Mouse (Mus musculus): ENCODE data around the gene Rpl36-ps4. TPM values are rescaled to one million over a fixed set of nuclear protein-coding genes. Genes with fewer than 3 reads are reported as not detected.

Rpl36-ps4 gene
- total RNA-seq (2021) = not detected
- long read RNA-seq, experiment 1 = 0 reads
- long read RNA-seq, experiment 2 = 0 reads

DNA sequence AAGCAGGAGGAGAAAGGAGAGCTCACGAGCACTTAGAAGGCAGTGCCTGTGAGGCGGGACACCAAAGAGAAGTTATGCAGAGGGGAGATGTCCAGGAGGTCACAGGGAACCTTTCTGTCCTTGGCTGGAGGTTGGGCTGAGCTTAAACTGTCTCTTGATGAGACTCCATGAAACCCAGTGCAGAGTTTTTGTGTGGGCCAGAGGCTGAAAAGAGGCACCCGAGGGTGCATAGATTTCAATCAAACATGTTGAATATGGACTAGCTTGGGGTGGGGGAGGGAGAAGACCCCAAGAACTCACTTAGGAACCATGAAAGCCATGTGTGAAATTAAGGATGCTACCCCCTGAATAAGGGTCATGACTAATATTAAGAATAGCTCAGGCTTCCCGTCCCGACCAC lies at the start of gene Rpl36-ps4:
Gene Rpl36-ps4 (plus strand): TSS at position 301 of the 400 bp plus-strand sequence.
- no peak for DNase-seq

- no peak for DNase-seq
Observed at GRCm38 (mm10) chr17:87871461-87872126, 49.2 kb upstream of the Rpl36-ps4 start.

- no peak for DNase-seq
Observed at GRCm38 (mm10) chr17:87872286-87872685, 48.5 kb upstream of the Rpl36-ps4 start.

DNA sequence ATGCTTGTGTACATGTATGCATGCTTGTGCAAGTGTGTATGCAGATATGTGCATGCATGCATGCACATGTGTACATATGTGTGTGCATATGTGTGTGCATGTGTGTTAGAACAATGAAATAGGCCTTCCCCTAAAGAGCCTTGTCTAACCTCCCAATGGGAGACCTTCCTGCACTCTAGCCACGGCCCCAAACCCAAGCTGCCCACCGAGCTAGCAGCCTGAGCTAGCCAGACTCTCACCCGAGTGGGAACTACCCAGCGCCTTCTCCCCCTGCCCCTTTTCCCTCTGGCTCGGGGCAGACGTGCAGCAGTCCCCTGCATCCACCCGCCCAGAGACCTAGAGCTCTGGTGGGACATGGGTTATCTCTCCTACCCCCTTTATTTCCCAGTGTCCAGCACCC lies 47.3 kb upstream of the Rpl36-ps4 start:
- DNase-seq = no peak

DNA sequence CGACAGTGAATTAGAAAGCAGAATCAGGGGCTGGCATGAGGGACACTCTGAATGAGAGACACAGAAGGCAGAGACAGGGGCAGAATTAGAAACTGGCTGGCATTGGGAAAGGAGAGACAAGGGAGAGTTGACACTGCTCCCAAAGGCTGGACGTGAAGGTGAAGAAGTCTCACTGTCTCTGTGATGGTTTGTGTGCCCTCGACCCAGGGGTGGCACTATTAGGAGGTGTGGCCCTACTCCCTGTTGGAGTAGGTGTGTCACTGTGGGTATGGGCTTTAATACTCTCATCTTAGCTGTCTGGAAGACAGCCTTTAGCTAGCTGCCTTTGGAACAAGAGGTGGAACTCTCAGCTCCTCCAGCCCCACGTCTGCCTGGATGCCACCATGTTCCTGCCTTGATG lies 46.8 kb upstream of the Rpl36-ps4 start:
- no peak for DNase-seq

DNA sequence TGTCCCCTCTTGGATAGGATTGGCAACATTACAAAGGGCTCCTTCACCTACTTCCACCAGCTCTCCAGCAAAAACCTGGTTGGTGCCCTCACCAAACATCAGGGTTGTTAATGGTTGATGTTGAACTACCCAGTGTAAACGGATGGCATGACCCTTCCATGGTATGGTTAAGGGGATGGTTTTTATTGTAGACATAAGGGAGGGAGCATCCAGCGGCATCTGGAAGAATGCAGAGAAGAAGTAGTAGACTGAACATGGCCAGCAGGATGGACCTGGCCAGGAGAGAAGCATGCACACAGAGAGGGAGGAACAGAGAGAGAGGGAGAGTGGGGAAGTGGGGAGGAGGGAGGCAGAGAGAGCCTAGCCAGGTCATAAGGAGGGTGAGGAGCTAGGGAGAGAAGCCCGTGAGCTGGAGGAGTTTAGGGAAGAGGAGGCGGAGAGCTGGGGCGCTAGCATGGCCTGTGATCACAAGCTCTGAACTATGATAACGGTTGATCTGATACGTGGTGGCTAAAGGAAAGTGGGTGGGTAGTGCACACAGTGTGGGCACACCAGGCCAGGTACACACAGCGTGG lies 45.3 kb upstream of the Rpl36-ps4 start:
- DNase-seq = no peak

DNA sequence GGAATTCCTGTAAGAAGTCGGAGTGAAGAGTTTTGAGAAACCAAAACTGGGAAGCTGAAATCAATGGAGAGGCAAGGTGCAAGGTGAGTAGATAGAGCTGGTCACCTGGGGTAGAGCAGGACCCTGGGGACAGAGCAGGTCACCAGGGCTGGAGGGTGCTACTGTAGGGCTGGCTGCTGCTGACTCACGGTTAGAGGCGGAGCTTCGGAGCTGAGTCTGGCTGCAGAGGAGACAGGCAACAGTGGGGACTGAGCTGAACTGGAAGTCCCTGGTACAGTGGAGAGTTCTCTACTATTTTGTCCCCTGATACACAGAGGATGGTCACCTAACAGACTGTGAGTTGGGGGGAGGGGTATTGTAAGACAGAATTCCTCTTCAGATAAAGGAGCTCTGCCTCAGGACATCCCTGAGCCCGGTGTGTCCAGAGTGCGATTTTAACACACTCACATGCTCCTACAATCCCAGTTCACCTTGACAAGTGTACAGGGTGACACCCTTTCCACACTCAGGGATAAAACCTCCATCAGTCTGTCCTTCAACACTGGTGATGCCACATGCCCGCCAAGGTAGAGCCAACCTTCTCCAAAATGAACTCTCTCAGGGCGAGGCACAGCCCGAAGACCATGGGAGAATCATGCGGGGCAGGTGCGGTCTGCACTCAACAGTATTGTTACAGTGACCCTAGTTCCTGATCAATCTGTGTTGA lies 44.3 kb upstream of the Rpl36-ps4 start:
- DNase-seq = no peak

GRCm38 (mm10) chr17:87877207-87878073 lies 43.3 kb upstream of the Rpl36-ps4 start:
- DNase-seq = peak; percentile 42

- no peak for DNase-seq
Observed at GRCm38 (mm10) chr17:87878556-87879483, 42.0 kb upstream of the Rpl36-ps4 start.

- no peak for DNase-seq
Observed at GRCm38 (mm10) chr17:87879484-87880225, 41.1 kb upstream of the Rpl36-ps4 start.

DNA sequence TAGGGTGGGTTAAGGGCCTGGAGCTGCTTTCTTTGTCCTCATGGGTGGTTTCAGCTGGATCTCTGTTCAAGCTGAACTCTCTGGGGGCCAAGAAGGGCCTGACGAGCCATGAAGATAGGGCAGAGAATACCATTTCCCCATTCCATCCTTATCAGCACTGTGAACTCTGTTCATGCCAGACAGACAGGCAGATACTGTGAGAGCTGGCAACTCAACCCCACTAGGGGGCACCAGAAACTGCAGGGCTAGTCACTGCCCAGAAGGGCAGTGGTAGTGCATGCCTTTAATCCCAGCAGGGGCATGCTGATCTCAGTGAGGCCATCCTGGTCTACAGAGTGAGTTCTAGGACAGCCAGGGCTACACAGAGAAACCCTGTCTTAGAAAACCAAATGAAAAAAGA lies 38.2 kb upstream of the Rpl36-ps4 start:
- DNase-seq = no peak

DNA sequence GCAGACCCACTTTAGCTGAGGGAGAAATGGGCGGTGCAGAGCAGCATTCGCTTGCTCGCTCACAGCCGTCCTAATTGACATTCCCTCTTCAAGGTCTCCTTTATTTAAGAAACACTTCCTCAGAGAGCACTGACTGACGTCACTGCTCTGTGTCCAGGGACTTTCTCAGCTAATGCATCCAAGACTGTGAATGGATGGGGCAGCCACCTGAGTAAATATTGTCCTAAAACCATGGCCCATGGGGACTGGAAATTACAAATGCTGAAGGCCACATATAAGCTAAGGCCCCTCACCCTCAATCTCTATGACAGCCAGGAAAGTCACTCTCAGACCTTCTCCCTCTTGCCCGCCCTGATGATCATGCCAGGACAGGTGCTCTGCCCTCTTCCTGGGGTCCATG lies 23.6 kb upstream of the Rpl36-ps4 start:
- DNase-seq = no peak

- no peak for DNase-seq
Observed at GRCm38 (mm10) chr17:87900677-87901076, 20.1 kb upstream of the Rpl36-ps4 start.

DNA sequence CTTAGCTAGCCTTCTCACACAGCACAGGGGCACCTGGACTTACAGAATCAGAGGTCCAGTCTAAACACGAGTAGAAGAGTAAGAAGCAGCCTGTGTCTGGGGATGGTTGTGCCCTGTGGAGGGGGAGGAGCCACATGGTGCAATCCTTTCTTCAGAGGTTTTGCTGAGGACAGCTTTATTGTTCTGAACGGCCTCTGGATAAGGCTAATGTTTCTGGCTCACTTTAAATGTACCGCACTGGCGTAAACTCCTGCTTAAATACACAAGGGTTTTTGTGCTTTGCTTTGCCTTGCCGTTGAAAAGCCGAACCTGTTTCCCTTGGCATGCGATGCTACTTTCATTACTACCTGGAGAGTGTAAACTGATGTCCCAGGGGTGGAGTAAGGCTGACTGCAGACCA lies 19.6 kb upstream of the Rpl36-ps4 start:
- DNase-seq = no peak

GRCm38 (mm10) chr17:87903213-87903612 lies 17.6 kb upstream of the Rpl36-ps4 start:
- no peak for DNase-seq

DNA sequence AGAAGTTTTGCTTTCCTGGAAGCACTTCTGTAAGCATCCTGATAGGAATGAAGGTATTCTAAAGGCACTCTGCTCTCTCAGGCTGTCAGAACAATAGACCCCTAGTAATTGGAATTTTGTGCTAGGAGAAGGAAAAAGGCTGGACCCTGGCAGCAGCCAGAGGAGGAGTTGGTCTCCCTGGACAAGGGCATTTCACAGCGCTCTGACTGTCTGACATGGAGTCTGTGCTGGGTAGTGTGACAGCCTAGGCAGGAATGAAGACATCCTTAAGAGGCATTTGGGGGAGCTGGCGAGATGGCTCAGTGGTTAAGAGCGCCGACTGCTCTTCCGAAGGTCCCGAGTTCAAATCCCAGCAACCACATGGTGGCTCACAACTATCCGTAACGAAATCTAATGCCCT lies 17.1 kb upstream of the Rpl36-ps4 start:
- no peak for DNase-seq

- no peak for DNase-seq
Observed at GRCm38 (mm10) chr17:87915386-87915785, 5.4 kb upstream of the Rpl36-ps4 start.

DNA sequence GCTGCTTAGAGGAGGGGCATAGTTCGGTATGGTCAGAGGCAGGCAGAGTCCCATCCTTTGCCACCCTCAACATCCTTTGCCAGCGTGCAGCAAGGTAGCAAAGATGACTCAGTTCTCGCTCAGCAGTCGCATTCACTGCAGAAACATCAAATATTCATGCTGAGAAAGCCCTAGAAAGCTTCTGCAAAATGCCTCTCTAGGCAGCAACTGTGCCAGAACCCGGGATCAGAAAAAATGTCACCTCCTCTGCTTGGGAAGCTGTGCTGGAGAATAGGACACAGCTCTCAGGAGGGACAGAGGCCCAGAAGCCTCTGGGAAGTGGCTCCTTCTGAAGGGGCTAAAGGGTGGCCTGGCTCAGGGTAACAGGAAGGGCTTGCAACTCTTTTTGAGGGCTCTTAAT lies 2.7 kb upstream of the Rpl36-ps4 start:
- no peak for DNase-seq

DNA sequence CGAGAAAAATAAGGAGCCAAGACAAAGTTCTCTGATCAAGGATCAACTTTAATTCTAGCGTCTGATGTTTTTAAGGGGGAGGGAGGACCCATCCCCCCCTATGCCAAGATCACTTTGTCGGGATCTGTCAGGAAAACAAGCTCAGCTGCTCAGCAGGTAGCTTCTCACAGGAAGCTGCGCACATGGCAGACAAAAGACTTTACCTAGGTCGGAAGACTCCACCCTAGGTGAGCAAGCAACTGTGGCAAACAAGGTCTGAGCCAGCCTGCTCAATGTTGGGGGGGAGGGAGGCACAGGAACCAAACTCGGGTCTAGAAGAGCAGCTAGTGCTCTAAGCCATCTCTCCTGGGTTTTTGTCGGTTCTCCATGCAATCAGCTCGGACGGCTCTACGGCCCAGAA lies 13.5 kb downstream of the Rpl36-ps4 start:
- DNase-seq = no peak

- DNase-seq = no peak
Observed at GRCm38 (mm10) chr17:87934736-87935135, 14.0 kb downstream of the Rpl36-ps4 start.

DNA sequence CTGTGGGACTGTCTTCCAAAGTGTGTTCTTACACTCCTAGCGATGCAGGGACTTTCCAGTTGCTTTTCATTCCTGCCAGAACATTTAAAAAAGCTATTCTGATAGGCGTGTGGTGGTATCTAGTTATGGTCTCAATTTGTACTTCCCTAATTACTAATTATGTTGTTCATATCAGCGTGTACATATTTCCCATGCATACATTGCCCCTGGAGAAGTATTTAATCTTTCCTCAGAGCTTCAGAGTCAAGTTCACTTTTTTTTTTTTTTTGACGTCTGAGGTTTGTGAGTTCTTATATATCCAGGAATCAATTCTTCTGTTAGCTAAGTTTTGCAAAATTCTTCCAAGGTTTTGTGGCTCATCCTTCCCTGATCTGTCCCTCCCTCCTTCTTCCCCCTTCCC lies 15.4 kb downstream of the Rpl36-ps4 start:
- DNase-seq = no peak

All from gastrocnemius, postnatal 25 days (tissue).